Mouse (Mus musculus): ENCODE results near the gene Nol10.
"Not testable (repeated sequence)": the region's sequence is repeated elsewhere in the genome, so short reads cannot be mapped to it uniquely, and the experiment has no call there.

The Nol10 gene

GRCm38 (mm10) chr12:17459223-17459622, 111.0 kb downstream of the Nol10 start:
- CTCF ChIA-PET, POLR2A ChIA-PET: not testable (repeated sequence)

GRCm38 (mm10) chr12:17463706-17464105, 115.4 kb downstream of the Nol10 start:
- POLR2A ChIA-PET: interaction anchor here in 2 of 4 experiments (0.6 to 3.8 kb wide), 17 partner anchors 10 to 169 kb away, joined by 3 to 21 read pairs (median 5); partner anchors contain the start of gene Odc1 (in 1 of the 2)
- CTCF ChIA-PET: interaction anchor here in 1 of 4 experiments (0.6 to 0.8 kb wide), 2 partner anchors 46 to 104 kb away, joined by 3 read pairs; no protein-coding TSS in a partner anchor

DNA sequence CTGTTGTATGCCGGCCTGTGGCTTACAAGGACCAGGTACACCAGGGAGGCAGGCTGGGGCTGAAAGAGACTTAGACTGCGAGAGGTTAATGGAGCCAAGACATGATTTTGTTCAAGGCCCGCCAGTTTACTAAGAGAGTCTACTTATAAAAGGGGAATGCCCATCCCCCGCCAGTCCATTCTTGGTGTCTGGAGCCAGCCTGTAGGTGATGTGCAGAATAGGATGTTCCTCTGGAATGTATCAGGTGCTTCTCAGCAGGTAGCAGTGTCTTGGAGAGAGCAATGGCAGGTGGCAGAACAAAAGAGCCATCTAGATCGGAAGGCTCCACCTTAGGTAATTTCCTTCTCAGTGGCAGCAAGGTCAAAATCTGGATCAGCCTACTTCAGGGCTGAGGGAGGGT, 116.3 kb downstream of the Nol10 start:
- CTCF ChIA-PET: not testable (repeated sequence)
- POLR2A ChIA-PET: interaction anchor here in 2 of 4 experiments (0.6 to 3.8 kb wide), 25 partner anchors 9 to 169 kb away, joined by 3 to 21 read pairs (median 4); partner anchors contain the start of gene Odc1 (in 1 of the 2)

- CTCF ChIA-PET: no interaction called here
- POLR2A ChIA-PET: interaction anchor here in 2 of 4 experiments (0.7 to 1.6 kb wide), 3 partner anchors 17 to 78 kb away, joined by 3 to 5 read pairs (median 3); partner anchors contain the start of gene Odc1 (in 1 of the 2)
These were observed 118.5 kb downstream of the Nol10 start for GRCm38 (mm10) chr12:17466791-17467190.

GRCm38 (mm10) chr12:17468359-17468758, 120.1 kb downstream of the Nol10 start:
- ChIA-PET POLR2A (interaction anchor here in 3 of 4 experiments (0.7 to 2.0 kb wide), 18 partner anchors 12 to 97 kb away, joined by 3 to 9 read pairs (median 4); partner anchors contain the start of gene Odc1 (in 1 of the 3)), CTCF (interaction anchor here in 2 of 4 experiments (0.7 to 1.3 kb wide), 3 partner anchors 86 to 88 kb away, joined by 3 read pairs; no protein-coding TSS in a partner anchor)

DNA sequence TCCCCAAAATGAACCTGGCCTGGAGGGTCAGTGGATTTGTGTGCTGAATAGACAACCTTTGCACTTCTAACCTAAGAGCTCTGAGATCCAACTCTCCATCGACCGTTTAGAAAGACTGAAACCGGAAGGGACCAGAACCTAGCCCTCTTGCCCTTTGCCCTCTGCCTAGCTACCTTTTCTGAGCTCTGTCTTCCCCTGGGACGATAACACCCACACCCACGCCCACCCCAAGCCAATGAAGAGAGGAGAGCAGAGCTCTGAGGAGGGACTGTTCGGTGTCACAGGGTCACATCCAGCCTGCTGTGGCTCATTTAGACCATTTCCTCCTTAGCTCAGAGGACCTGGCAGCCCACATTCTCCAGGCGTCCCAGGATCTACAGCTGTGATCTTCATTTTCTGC, 121.6 kb downstream of the Nol10 start:
- CTCF ChIA-PET: interaction anchor here in 1 of 4 experiments (0.6 kb wide), 1 partner anchor 21 kb away, joined by 7 read pairs; no protein-coding TSS in a partner anchor
- POLR2A ChIA-PET: interaction anchor here (0.6 to 2.0 kb wide), 17 partner anchors 8 to 479 kb away, joined by 3 to 9 read pairs (median 3); partner anchors contain the start of gene Odc1 (in 2 of the 4)

GRCm38 (mm10) chr12:17470528-17470927, 122.3 kb downstream of the Nol10 start:
- POLR2A ChIA-PET: interaction anchor here in 2 of 4 experiments (0.8 to 1.9 kb wide), 10 partner anchors 8 to 99 kb away, joined by 3 to 9 read pairs (median 3); partner anchors contain the start of gene Odc1 (in 1 of the 2)
- CTCF ChIA-PET: interaction anchor here in 1 of 4 experiments (0.7 kb wide), 1 partner anchor 204 kb away, joined by 3 read pairs; no protein-coding TSS in a partner anchor

GRCm38 (mm10) chr12:17471405-17471804, 123.1 kb downstream of the Nol10 start:
- ChIA-PET CTCF (interaction anchor here in 1 of 4 experiments (0.5 kb wide), 1 partner anchor 20 kb away, joined by 8 read pairs; no protein-coding TSS in a partner anchor), POLR2A (interaction anchor here in 1 of 4 experiments (1.6 to 2.4 kb wide), 2 partner anchors 11 to 15 kb away, joined by 5 to 11 read pairs; no protein-coding TSS in a partner anchor)

DNA sequence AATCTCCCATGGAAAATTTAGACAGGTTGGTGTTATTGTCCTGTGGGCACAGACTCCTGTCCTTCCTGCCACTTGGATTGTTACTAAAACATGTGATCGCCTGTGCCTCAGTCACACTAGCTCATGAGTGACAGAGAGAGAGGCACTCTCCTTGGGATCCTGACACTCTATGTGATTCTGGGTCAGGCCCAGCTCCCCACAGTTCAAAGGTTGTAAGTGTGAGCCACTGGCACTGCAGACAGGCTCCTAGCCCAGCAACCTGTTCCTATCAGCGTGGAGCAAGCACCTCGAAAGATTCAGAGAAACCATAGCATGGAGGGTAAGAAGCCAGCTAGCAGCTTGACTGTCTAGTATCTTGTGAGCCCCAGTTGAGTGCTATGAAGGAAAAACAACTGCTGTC, 124.9 kb downstream of the Nol10 start:
- CTCF ChIA-PET: no interaction called here
- POLR2A ChIA-PET: interaction anchor here in 2 of 4 experiments (1.0 to 3.6 kb wide), 8 partner anchors 9 to 106 kb away, joined by 3 to 21 read pairs (median 4); no protein-coding TSS in a partner anchor

GRCm38 (mm10) chr12:17473862-17474261, 125.6 kb downstream of the Nol10 start:
- ChIA-PET POLR2A (interaction anchor here in 3 of 4 experiments (0.6 to 3.6 kb wide), 11 partner anchors 10 to 74 kb away, joined by 3 to 21 read pairs (median 4); partner anchors contain the start of gene Odc1 (in 1 of the 3)), CTCF (interaction anchor here in 1 of 4 experiments (1.4 kb wide), 1 partner anchor 80 kb away, joined by 3 read pairs; no protein-coding TSS in a partner anchor)

DNA sequence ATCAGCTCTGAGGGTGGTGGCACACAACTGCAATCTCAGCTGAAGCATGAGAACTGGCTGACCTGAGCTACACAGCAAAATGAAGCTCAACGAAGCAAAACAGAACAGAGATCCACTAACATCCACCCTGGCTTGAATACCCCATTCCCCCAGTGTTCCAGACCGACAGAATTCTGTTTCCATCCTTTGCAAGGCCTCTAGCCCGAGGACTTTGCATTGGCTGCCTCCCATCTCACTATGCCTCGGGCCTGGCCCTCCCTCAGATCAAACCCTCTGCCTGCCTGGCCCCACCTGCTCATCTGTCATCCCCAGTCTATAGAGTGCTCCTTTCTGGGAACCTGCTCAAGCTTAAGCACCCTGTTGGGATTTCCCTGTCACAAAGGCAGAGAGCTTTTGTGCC, 126.4 kb downstream of the Nol10 start:
- CTCF ChIA-PET: interaction anchor here in 1 of 4 experiments (1.4 kb wide), 1 partner anchor 79 kb away, joined by 3 read pairs; no protein-coding TSS in a partner anchor
- POLR2A ChIA-PET: interaction anchor here in 2 of 4 experiments (0.8 to 3.6 kb wide), 12 partner anchors 9 to 73 kb away, joined by 3 to 21 read pairs (median 4); partner anchors contain the start of gene Odc1 (in 1 of the 2)

GRCm38 (mm10) chr12:17475146-17475545, 126.9 kb downstream of the Nol10 start:
- CTCF ChIA-PET: no interaction called here
- POLR2A ChIA-PET: interaction anchor here in 2 of 4 experiments (0.9 to 3.6 kb wide), 7 partner anchors 9 to 71 kb away, joined by 3 to 21 read pairs (median 4); partner anchors contain the start of gene Odc1 (in 1 of the 2)

GRCm38 (mm10) chr12:17478196-17478595, 129.9 kb downstream of the Nol10 start:
- ChIA-PET POLR2A (interaction anchor here in 3 of 4 experiments (0.7 to 1.4 kb wide), 6 partner anchors 8 to 44 kb away, joined by 3 to 4 read pairs (median 3); no protein-coding TSS in a partner anchor), CTCF (no interaction called here)

GRCm38 (mm10) chr12:17478856-17479255, 130.6 kb downstream of the Nol10 start:
- POLR2A ChIA-PET: interaction anchor here in 2 of 4 experiments (1.0 to 1.4 kb wide), 3 partner anchors 9 to 32 kb away, joined by 3 to 4 read pairs (median 3); no protein-coding TSS in a partner anchor
- CTCF ChIA-PET: no interaction called here

Data from embryonic stem cell, embryonic (primary cell).